Mouse (Mus musculus) kidney, embryonic 14.5 days (tissue): ENCODE results near the gene Pcsk6. TPM values are rescaled to one million over a fixed set of nuclear protein-coding genes. Genes with fewer than 3 reads are reported as not detected.
A peak's percentile ranks its signal among the peaks of the same experiment; 100 is the strongest.

Experiments
- ATAC-seq: fragments of 200-750 bp; cut with Nextera tagmentation; 2 replicates; pipeline ENCODE4 v1.8.0; 2017; ENCODE audit warnings: moderate number of reproducible peaks, mild to moderate bottlenecking, moderate TSS enrichment, moderate library complexity; ENCODE audit not compliant: low FRiP score, low TSS enrichment
- H3K27ac ChIP-seq: fragments of 300-500 bp; sonication (generic); 2 replicates; pipeline ENCODE4 v1.5.1; 2014; ENCODE audit warnings: low read depth, mild to moderate bottlenecking, low read length, moderate library complexity, mixed read lengths
- H3K27me3 ChIP-seq: fragments of 300-500 bp; sonication (generic); 2 replicates; pipeline ENCODE4 v1.6.1; 2014; ENCODE audit warnings: mild to moderate bottlenecking, low read length; ENCODE audit not compliant: control insufficient read depth, insufficient read depth
- H3K36me3 ChIP-seq: fragments of 300-500 bp; sonication (generic); 2 replicates; pipeline ENCODE4 v1.6.1; 2014; ENCODE audit warnings: low read length, mixed read lengths; ENCODE audit not compliant: control insufficient read depth, insufficient read depth
- H3K4me1 ChIP-seq: fragments of 300-500 bp; sonication (generic); 2 replicates; pipeline ENCODE4 v1.6.1; 2014; ENCODE audit warnings: low read length, mixed read lengths; ENCODE audit not compliant: control insufficient read depth, insufficient read depth
- H3K4me2 ChIP-seq: fragments of 300-500 bp; sonication (generic); replicated peaks from 2 replicates; pipeline ENCODE4 v1.6.1; 2014; ENCODE audit warnings: low read depth, mild to moderate bottlenecking, low read length
- H3K4me3 ChIP-seq: fragments of 300-500 bp; sonication (generic); 2 replicates; pipeline ENCODE4 v1.5.1; 2014; ENCODE audit warnings: mild to moderate bottlenecking, low read length
- H3K9ac ChIP-seq: fragments of 300-500 bp; sonication (generic); 2 replicates; pipeline ENCODE4 v1.6.1; 2014; ENCODE audit warnings: low read depth, mild to moderate bottlenecking, low read length, moderate library complexity
- H3K9me3 ChIP-seq: fragments of 300-500 bp; sonication (generic); 2 replicates; pipeline ENCODE4 v1.6.1; 2016; ENCODE audit warnings: low read length; ENCODE audit not compliant: control insufficient read depth
- WGBS: fragments of 180-500 bp; shearing (Covaris S2); extraction: QIAGEN DNeasy Blood & Tissue Kit; methylation state at CpG from one replicate; pipeline ENCODE4 v1.1.7; 2014; 5-methylcytosine and 5-hydroxymethylcytosine counted together
- polyA plus RNA-seq: library from polyadenylated mRNA; unstranded; fragments of >200 nt; fragmentation: Nextera tagmentation; extraction: Ambion mirVana; gene quantifications from 2 replicates; pipeline ENCODE4 v1.2.1, GENCODE M21; 2014

The Pcsk6 gene
- polyA plus RNA-seq, 1 experiment from 2014 or later: 2.9 TPM

- no peaks in the 10 kb centered on the region for H3K9me3 ChIP-seq
- H3K4me3 ChIP-seq: no peak overlapping the region
- no peaks in the 10 kb centered on the region for H3K36me3 ChIP-seq
- H3K27me3 ChIP-seq: no peaks in the 10 kb centered on the region
- no peak overlapping the region for H3K9ac ChIP-seq
- H3K27ac ChIP-seq: no peak overlapping the region
- no peak overlapping the region for H3K4me2 ChIP-seq
- 67% methylated on average over 5 of the region's 5 CpGs for WGBS
- no peak for ATAC-seq
- no peaks in the 10 kb centered on the region for H3K4me1 ChIP-seq
Measured at GRCm38 (mm10) chr7:65895262-65895661, 33.7 kb downstream of the Pcsk6 start.

DNA sequence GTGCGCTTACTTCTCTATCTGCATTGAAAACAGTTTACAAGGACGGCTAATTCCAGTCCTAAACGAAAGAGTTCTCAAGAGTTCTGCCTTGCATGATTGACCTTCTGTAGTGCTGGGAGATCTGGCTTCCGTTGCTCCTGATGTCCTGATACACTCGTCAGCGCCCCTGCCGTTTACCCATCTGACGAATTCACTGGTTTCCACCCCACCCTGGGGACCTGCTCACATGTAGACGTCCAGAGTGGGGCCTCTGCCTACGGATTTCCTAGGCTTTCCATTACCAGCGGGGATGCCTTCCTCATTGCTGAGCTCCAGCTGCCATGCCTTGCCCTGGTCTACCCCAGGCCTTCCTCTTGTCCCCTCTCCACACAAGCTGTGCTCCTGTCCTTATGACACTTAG lies 39.7 kb downstream of the Pcsk6 start:
- H3K9me3 ChIP-seq: no peaks in the 10 kb centered on the region
- no peak overlapping the region for H3K4me2 ChIP-seq
- no peak overlapping the region for H3K27ac ChIP-seq
- ATAC-seq: no peak
- H3K4me3 ChIP-seq: no peak overlapping the region
- H3K4me1 ChIP-seq: peaks cover 14% of the 10 kb centered on the region
- H3K36me3 ChIP-seq: no peaks in the 10 kb centered on the region
- H3K9ac ChIP-seq: no peak overlapping the region
- 60% methylated on average over 11 of the region's 11 CpGs for WGBS
- H3K27me3 ChIP-seq: no peaks in the 10 kb centered on the region

- ATAC-seq: peak; percentile 85
- H3K9ac ChIP-seq: no peak overlapping the region
- WGBS: 19% methylated on average over 13 of the region's 13 CpGs
- H3K4me1 ChIP-seq: peaks cover 14% of the 10 kb centered on the region
- H3K27me3 ChIP-seq: no peaks in the 10 kb centered on the region
- H3K27ac ChIP-seq: peak overlapping the region; percentile 20; the same call in 1 of the 2 replicates
- H3K9me3 ChIP-seq: no peaks in the 10 kb centered on the region
- H3K4me3 ChIP-seq: no peak overlapping the region
- H3K36me3 ChIP-seq: no peaks in the 10 kb centered on the region
- no peak overlapping the region for H3K4me2 ChIP-seq
Measured at GRCm38 (mm10) chr7:65902471-65903180, 41.1 kb downstream of the Pcsk6 start.

GRCm38 (mm10) chr7:65903456-65903855 lies 41.9 kb downstream of the Pcsk6 start:
- no peak overlapping the region for H3K9ac ChIP-seq
- no peak for ATAC-seq
- WGBS: 88% methylated on average over 6 of the region's 6 CpGs

DNA sequence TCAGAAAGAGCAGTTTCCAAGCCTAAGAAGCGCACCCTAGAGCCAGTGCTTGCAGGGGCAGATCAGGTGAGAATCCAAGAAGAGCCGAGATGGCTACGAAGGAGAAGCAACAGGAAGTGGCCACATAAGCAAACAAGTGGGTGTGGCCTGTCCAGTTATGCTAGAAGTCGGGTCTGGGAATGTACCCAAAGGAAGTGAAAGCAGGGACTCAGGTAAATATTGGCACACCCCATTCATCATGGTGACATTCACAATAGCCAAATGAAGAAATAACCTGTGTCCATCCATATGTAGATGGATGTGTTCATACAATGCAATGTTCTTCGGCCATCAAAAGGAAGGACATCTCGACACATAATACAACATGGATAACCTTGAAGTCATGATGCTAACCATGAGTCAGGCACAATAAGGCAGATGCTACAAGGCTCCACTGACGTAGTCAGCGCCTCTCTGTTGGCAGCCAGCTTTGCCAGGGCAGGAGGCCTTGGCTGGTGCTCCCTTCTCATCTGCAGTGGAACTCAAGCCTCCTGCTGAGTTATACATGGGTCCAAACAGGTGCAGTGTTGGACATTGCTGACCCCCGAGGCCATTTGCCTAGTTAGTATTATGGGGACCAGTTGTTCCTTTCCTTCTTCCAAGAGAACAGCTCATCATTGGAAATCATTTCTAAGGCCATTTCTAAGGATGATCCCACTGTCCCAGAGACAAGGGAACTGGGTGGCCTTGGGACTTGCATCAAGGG lies 45.2 kb downstream of the Pcsk6 start:
- peaks cover 8% of the 10 kb centered on the region for H3K4me1 ChIP-seq
- ATAC-seq: no peak
- H3K36me3 ChIP-seq: no peaks in the 10 kb centered on the region
- H3K9me3 ChIP-seq: no peaks in the 10 kb centered on the region
- H3K27ac ChIP-seq: no peak overlapping the region
- WGBS: 85% methylated on average over 9 of the region's 9 CpGs
- no peak overlapping the region for H3K4me2 ChIP-seq
- H3K27me3 ChIP-seq: no peaks in the 10 kb centered on the region
- no peak overlapping the region for H3K9ac ChIP-seq
- no peak overlapping the region for H3K4me3 ChIP-seq

More at GRCm38 (mm10) chr7:65903456-65903855, 41.9 kb downstream of the Pcsk6 start:
- no peak overlapping the region for H3K4me3 ChIP-seq
- H3K27me3 ChIP-seq: no peaks in the 10 kb centered on the region
- H3K4me1 ChIP-seq: peaks cover 14% of the 10 kb centered on the region
- no peak overlapping the region for H3K4me2 ChIP-seq
- H3K36me3 ChIP-seq: no peaks in the 10 kb centered on the region
- H3K27ac ChIP-seq: no peak overlapping the region
- H3K9me3 ChIP-seq: no peaks in the 10 kb centered on the region

DNA sequence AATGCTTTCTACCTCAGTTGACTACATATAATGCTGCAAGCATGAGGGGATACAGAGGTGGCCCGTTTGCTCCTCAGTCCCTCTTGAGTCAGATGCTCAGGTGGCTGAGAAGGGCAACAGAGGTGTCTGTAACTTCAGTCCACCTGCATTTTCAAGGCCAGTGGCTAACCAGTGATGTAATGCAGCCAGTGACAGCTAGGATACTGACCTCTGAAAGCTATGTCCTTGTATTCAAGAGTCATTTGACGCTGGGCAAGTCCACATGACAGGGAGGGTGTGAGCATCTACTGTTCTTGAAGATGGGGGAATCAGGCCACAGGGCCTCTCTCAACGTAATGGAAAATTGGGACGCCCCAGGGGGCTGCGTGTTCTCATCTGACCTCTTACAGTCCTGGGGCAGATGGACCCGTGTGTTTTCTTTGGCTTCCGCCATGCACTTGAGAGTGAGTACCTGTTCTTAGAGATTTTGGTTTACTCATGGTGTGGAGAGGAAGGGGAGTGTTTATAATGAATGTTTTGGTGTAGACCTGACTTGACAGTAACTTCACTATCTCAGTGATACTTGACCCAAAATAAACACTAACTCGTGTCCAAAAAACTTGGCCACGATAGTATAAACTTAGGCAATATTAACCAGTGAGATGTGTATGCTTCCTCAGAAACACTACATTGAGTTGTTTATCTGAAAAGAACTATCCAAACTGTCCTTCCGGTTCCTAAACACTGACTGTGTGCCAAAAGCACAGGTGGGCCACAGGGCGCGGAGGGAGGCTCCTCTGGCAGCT lies 48.0 kb downstream of the Pcsk6 start:
- Histone ChIP-seq H3K9ac (no peak overlapping the region), H3K4me1 (no peaks in the 10 kb centered on the region), H3K9me3 (no peaks in the 10 kb centered on the region), H3K27me3 (no peaks in the 10 kb centered on the region), H3K27ac (no peak overlapping the region), H3K4me3 (no peak overlapping the region), H3K4me2 (no peak overlapping the region), H3K36me3 (no peaks in the 10 kb centered on the region)
- ATAC-seq: no peak
- WGBS: 73% methylated on average over 12 of the region's 12 CpGs

DNA sequence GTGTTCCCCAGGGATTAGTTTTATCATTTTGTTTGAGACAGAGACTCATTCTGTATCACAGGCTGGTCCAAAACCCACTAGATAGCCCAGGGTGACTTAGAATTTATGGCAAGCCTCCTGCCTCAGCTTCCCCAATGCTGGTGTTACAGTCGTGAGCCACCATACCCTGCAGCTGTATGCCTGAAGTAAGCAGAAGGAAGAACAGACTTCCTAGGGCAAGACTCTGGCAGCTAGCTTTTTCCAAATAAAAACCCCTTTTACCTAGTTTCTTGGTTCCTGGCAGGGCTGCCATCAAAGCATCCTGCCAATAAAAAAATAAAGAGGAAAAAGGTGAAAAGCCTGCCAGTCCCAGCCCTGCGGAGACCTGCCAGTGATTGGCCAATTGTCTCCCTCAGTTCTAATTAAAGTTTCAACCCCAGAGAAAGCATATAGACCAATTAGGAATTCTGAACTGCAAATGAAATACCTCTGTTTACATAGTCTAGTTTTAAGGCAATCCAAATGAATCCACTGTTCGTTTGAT lies 51.6 kb downstream of the Pcsk6 start:
- ATAC-seq: no peak
- WGBS: 83% methylated on average over 3 of the region's 3 CpGs

DNA sequence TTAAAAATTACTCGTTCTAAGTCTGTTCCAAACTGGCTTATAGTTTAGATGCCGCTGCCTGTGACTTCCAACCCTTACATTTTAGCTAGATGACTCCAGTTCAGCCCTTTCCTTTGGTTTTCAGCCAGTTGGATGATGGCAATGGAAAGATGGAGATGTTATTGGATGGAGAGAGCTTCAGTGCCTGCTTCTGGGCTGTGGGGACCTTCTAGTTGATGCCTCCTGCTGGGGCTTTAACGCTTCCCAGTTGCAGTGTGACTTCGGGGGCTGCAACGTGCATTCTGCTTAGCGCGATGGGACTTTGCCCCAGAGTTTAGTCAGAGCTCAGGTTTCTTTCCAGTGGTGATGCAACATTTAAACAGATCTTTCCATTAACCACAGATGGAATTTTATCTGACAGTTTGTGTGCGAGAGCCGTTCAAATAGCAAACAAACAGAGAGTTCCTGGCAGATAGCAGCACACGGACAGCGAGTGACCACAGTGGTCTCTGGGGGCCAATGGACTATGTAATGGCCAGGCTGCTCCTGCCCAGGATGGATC lies 53.3 kb downstream of the Pcsk6 start:
- no peaks in the 10 kb centered on the region for H3K4me1 ChIP-seq
- H3K9me3 ChIP-seq: no peaks in the 10 kb centered on the region
- no peaks in the 10 kb centered on the region for H3K36me3 ChIP-seq
- H3K27ac ChIP-seq: no peak overlapping the region
- ATAC-seq: no peak
- H3K27me3 ChIP-seq: no peaks in the 10 kb centered on the region
- H3K4me3 ChIP-seq: no peak overlapping the region
- WGBS: 66% methylated on average over 11 of the region's 11 CpGs
- H3K9ac ChIP-seq: no peak overlapping the region
- no peak overlapping the region for H3K4me2 ChIP-seq

More for the DNA sequence above, 51.6 kb downstream of the Pcsk6 start:
- H3K9me3 ChIP-seq: no peaks in the 10 kb centered on the region
- no peaks in the 10 kb centered on the region for H3K27me3 ChIP-seq
- no peak overlapping the region for H3K9ac ChIP-seq
- H3K36me3 ChIP-seq: no peaks in the 10 kb centered on the region
- H3K4me1 ChIP-seq: no peaks in the 10 kb centered on the region
- no peak overlapping the region for H3K4me2 ChIP-seq
- no peak overlapping the region for H3K27ac ChIP-seq
- H3K4me3 ChIP-seq: no peak overlapping the region
